Mouse (Mus musculus): Measurements from ENCODE around the gene Gm20479.

DNA sequence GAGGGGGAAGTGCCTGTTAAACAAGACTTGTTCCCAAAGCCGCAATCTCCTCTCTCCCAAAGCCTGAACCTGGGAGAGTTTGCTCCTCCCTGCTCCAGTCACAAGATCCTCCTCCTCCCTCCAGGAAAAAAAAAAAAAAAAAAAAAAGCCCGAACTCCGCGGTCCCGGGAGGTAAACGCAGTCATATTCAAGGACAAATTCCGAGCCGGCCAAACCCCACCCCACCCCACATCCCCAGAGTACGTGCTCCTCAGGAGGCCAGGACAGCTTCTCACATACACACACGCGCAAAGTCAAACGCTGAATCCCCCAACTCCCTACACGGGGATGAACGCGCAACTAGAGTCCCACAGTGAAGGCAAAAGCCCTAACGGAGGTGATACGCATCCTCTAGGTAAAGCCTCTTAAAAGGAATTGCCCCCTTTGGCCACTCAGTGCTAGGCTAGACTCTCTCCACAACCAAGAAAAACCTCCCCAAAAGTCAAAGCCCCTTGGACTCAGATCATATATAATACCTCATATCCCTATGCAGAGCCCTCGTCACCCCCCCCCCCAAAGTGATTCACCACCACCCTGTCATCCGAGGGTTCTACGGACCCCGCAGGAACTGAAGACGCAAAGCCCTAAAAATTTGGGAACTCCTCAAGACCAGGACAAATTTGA is 38.4 kb upstream of the Gm20479 start:
- TF ChIP-seq CTCF (IDR thresholded peaks at IDR 0.05; ENCODE audit: control insufficient read depth, insufficient read depth, low read length) (no peak), POLR2A (IDR thresholded peaks at IDR 0.05; ENCODE audit: borderline replicate concordance, control insufficient read depth, low read depth, low read length) (no peak)
